Mouse (Mus musculus) kidney, postnatal 25 days (tissue): ENCODE measurements at regions not wholly inside any gene's neighbourhood (a gene's known extent, or its start where the extent isn't known, plus 50 kb on each side); places are given as distances from the start of the nearest gene placed in this dataset.
A peak's percentile ranks its signal among the peaks of the same experiment; 100 is the strongest.

Experiments
- DNase-seq, 2 experiments: peaks; one replicate each; pipeline ENCODE4 v3.0.0; 2021; ENCODE audit warnings: mixed read lengths in 2 of 2

DNA sequence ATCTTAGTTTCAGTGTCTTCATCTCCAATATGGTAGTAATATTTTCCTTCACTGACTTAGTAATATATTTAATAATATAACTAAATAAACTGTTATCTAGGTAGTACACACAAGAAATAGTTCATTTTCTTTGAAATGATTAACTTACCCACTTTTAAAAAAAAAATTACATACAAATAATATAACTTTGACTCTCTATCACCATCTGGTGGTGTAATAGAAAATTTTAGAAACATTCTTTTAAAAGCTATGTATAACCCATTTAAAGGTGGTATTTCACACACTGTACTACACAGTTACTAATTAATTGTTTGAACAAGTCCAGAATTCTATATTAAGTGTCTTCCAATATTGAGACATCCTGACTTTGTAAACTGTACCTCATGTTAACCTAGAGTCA lies 53.9 kb upstream of the Olfr266 start:
- no peak for DNase-seq

DNA sequence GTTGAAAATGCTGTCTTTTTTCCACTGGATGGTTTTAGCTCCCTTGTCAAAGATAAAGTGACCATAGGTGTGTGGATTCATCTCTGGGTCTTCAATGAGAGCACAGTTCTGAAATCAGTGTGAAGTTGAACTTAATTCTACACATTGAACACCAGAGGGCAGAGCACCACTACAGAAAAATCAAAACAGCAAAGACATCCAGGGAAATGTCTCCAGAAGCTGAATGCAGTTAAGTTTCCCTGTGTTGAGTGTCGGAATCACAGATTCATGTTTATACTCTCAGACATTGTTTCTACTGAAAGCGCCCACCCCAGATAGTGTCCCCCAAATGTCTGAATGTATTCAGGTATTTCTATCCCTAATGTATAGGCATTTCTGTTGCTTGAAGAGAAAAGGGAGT lies 77.1 kb upstream of the Olfr266 start:
- DNase-seq: peak in 1 of 2 experiments; percentile 2

DNA sequence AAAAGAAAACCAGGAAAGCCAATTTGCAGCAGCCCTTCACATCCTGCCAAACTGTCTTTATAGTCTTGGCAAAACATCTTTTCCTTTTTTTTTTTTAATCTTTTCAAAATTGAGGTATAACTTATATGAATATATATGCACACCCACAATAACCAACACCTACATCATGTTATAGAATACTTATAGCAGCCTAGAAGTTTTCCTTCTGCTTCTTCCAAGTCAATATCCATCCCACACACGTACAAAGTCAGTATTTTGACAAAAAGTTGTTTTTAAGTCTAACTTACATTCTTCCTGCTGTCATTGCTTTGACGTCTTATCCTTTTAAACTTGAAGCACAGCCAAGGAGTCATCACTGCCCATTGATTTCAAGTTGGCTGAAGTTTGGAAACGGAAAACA lies 80.6 kb upstream of the Olfr266 start:
- DNase-seq: no peak

DNA sequence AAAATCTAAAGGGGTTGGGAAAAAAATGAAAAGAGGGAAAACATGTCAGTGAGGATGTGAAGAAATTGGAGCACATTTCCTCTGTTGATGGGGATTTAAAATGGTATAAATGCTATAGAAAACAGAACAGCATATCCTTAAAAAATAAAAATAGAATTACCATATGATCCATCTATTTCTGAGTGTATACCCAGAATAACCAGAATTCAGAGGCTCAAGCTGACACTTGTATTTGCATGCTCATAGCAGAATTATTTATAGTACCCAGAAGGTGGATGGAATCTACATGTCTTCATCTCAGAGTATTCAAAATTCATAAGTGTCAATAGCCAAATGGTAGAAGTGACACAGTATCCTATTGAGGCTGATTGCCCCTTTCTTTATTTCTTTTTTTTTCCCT lies 99.9 kb upstream of the Kcna3 start:
- DNase-seq: no peak

DNA sequence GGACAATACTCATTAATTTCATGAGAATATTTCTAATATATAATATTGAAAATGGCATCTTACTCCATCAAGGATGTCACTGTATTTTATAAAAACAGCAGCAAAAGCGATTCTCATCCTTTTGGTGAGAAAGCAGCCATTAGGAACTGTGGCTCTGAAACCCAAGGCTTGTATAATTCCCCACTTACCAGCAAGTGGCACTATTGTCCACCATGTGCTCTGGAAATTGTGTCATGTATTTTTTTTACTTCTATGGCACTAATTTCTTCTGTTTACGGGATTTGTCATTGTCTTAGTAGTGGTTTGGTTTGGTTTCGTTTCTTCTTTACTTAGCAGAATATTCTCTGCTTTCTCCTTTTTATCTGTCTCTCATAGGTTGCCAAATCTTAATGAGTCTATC lies 95.9 kb upstream of the Kcna3 start:
- DNase-seq: no peak

DNA sequence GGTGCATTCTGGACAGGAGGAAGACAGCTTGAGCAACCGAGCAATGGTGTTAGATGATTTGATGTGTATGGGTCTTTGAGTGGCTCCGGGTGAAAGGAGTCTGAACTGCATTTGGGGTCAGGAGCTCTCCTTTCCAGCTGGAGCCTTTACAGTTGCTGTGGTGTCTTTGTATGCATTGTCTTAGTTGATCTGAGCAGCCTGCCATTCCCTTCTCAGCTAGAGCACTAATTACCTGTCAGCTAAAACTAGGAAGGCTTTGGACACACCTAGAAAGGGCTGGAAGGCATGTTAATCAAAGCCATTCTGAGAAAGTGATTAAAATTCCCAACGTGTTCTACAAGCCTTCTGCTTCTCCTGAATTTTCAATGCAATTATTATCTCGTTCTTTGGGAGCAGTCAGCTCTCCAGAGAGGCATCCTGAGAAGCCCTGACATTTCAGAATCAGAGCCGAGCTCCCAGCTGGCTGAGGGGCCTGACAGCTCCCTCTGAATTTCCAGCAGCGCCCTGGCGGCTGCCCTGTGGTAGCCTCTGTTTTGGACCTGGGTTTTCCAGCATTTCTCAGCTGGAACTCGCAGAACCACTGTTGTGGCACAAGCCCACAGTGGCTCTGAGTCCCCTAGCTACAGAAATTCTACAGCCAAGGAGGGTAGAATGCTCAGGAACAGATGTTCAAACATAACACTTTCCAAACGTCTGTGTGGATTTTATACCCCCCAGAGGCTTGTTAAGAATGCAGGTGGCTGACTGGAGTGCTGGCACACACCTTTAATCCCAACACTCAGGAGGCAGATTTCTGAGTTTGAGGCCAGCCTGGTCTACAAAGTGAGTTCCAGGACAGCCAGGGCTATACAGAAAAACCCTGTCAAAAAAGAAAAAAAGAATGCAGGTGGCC lies 80.2 kb upstream of the Kcna3 start:
- DNase-seq: no peak

DNA sequence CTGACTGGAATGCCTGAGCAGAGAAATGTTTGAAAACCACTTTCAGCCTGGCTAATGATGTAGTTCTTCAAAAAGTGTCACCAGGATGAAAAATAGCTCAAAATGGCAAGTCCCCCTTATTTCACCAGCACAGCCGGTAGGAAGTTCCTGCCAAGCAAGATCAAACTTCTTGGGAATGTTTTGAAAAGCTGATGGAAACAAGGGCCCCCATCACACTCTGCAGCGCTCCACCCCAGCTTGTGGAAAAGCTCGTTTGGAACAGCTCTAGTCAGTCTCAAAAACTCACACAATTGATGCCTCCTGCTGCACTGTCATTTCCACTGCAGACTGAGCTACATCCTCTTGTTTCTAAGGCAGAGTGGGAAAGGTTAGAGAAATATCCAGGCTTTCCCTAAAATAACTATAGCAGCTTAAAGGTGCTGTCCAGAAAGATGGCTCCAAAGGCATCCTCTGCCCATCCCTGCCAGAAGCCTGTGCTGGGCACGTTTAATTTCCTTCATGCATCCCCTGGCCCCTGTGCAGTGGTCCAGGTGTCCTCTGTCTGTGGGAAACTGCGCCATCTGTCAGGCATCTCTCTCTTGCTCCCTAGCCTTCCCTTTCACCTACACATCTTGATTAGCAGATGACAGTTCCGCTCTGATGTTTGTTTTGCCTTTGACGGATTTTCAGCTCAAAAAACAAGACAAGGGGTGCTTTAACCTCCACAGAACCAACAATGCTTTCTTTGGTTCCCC lies 78.6 kb upstream of the Kcna3 start:
- DNase-seq: no peak

DNA sequence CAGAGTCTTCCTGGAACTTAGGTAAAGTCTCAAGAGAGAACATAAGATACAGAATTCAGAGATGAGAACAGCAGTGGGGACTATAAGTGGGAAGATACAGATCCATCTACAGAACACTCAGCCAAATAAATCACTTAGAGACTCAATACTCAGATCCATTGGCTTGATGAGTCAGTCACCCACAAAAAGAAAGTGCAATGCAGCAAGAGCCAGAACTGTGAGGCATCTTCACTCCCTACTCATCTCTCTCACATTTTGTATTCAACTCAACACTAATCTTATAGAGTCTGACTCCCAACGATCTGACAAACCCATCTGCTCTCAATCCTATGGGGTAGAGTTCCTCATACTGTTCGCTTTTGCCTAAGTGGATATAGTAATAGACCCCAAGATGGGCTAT lies 77.8 kb upstream of the Kcna3 start:
- no peak for DNase-seq

DNA sequence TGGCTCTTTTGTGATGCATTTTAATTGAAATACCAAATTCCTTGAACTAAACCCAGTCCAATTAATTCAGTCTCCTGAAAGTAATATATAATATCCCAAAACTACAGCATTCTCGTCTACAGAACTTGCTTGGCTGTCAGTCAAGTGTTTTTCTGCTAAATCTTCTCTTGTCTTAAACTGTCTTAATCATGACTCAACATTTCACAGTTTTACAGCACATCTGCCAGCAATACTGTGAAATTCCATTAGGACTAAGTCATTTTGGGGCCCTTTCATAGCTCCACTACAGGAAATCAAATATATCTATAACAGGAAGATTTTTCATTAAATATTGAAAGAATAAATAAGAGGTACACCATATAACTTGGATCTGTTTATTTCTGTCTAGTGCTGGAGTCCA lies 75.4 kb upstream of the Kcna3 start:
- no peak for DNase-seq

DNA sequence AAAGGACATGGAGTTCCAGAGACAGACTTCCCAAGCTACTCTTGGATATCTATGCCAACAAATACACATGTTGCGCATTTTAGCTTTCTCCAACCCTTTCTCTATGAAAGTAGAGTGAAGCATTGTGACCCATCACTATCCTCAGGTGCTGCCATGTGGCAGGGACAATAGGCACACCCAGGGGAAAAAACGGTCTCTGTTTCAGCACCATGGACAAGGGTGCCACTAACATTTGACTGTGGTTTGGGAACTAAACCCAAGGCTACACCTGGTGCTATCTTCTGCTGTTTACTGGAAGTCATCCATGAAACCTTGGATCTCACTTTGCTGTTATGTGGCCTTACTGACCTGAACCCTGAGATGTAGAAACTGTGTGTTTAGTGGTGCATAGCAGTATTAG lies 73.5 kb upstream of the Kcna3 start:
- DNase-seq: peak in 1 of 2 experiments; percentile 8

DNA sequence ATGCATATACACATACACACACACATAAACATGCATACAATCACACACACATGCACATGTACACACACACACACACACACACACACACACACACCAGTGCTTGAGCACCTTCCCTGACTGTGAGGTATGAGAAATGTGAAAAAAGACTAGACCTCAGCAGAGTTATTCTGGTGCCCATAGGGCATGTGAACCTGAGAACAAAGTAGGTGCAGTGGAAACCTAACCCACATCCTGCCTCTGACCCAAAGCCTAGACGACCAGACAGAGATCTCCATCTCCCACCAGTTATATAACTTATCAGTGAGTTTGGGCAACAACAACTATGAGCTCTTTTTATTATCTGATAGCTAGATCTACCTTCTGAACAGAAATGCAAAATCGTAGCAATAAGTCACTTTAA lies 69.8 kb upstream of the Kcna3 start:
- no peak for DNase-seq

DNA sequence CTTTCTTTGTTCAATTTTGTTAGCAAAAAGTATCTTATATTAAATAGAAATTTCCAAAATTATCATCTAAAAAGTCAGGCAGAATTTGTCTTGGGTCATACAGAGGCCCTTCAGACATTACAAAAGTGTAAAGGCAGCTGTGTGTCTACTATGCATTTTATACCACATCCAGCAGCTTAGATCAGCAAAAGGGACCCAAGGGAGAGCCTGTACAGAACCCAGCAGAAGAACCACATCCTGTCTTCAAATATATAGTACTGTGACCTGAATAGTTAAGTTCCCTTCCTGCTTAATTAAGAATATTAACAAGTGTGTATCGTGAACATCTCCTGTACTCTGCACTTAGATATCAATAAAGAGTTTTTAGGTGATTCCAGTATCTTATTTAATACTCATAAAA lies 68.5 kb upstream of the Kcna3 start:
- no peak for DNase-seq

DNA sequence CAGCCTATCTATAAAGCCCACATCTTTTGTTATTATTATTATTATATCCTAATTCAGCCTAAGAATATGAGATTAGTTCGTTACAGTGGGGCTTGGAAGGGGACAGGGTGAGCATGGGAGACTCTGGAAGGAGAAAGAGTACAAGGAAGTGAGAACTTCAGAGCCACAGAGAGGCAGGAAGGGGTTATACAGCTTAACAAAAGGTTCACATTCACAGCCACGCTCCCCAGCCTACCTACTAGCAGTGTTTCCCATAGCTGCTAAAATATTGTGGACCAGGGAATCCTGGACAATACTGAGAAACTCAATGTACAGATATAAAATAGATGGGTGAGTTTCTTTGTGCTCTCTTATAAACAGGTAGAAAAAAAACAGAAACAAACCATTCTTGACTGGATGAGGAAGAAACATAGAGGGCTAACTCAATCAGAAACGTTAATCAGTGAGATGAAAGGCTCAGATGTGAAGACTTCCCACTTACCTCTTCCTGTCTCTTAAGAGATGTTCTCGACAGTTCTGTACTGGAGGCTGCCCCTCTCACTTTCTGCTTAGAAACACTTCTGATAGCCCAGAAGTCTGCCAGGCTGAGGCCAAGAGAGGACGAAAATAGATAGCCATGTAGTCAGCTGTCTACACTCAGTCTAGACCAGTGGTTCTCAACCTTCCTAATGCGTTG lies 61.7 kb upstream of the Kcna3 start:
- DNase-seq: no peak

DNA sequence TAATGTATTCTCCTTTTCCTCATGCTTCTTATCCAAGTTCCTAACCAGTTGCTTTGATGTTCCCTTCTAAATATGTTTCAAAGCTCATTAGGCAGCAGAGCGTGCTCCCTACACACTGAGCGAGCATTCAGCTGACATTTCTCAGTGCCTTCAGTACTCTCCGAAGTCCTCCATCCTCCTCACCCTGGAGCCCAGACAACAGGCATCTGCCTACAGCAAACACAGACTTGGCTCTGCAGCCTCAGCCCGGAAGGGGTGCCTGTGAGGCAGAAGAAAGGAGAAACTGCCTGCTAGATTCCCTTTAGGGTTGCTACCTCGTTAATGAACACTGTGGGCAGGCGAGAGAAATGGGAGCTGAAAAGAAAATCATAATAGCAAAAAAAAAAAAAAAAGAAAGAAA lies 57.2 kb upstream of the Kcna3 start:
- DNase-seq: no peak

DNA sequence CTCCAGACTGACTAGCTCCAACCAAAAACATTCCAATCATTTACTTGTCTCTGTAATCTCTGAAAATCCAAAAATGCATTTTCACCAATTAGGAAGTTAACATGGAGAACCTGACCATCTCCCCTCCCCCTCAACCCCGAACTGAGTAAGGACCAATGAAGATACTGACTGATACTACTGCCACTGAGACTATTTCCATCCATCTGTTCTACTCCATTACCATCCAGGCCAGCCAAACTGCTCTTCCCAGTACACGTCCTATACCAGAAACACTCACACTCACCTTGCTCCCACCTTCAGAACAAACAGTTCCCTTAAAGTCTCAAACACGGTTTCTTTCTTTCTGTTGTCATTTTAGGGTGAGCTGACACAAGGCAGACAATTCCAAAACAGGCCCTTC lies 55.1 kb upstream of the Kcna3 start:
- no peak for DNase-seq

DNA sequence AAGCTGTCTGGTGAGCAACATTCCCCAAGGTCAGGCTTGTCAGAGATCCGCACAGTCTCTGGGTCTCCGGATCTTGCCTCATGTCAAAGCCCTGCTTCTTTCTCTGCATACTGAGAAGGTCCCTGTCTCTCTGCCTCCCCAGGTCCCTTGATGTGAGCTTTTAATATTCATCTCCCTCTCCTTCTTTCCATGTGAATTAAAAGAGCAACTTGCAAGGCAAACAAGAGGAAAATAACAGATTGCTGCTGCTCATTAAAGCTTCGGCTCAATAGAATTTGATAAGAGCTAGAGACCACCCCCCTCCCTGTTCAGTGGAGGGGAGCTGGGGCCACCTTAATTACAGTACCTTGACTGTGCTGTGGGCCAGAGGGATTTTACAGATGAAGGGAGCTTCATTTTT lies 54.6 kb upstream of the Kcna3 start:
- no peak for DNase-seq

DNA sequence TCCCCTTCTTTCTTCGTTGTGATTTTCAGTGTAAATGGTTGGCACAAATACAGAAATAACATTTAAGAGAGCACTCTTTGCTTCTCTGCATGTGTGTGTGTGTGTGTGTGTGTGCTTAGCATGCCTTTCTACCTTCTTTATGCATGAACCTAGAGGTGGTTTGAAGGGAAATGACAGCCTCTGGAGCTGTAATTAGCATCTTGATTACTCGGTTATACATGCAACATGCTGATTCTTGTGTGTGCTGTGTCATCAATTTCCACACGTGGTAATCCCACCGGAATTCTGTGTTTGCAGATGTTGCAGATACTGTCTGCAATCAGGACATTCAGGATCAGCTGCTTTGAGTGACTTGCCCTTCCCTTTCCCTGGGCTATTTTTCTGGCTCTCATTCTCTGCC lies 51.7 kb upstream of the Kcna3 start:
- DNase-seq: no peak
